Mouse (Mus musculus) heart, postnatal 25 days (tissue): Measurements from ENCODE around the gene Pim3. TPM values are rescaled to one million over a fixed set of nuclear protein-coding genes. Genes with fewer than 3 reads are reported as not detected.

Source experiments
- DNase-seq: peaks from one replicate; pipeline ENCODE4 v3.0.0; 2022; ENCODE audit warnings: low spot score
- intact Hi-C: fragments of 180-260 bp; cut with DNase I; formaldehyde crosslinking; loops from one replicate; pipeline ENCODE4 v1.15.1; 2025
- total RNA-seq, 2 experiments: library from RNA; stranded (reverse); gene quantifications; 2 replicates each; pipeline ENCODE4 v1.2.3; 2021

Pim3 gene
- total RNA-seq, 2 experiments from 2014 or later: 86.8 to 98.2 TPM

GRCm38 (mm10) chr15:88896341-88896980, 34.5 kb downstream of the Pim3 start:
- DNase-seq: no peak
- intact Hi-C loops: no loop called here

- intact Hi-C loops: no loop called here
- no peak for DNase-seq
Measured at GRCm38 (mm10) chr15:88902200-88902875, 40.4 kb downstream of the Pim3 start.

GRCm38 (mm10) chr15:88903086-88903485, 41.1 kb downstream of the Pim3 start:
- intact Hi-C loops: no loop called here
- DNase-seq: no peak

- intact Hi-C loops: no loop called here
- no peak for DNase-seq
Measured at GRCm38 (mm10) chr15:88904056-88904811, 42.2 kb downstream of the Pim3 start.

- intact Hi-C loops: no loop called here
- no peak for DNase-seq
Measured at GRCm38 (mm10) chr15:88906347-88906746, 44.4 kb downstream of the Pim3 start.

- intact Hi-C loops: no loop called here
- DNase-seq: no peak
Measured at GRCm38 (mm10) chr15:88915046-88915445, 53.1 kb downstream of the Pim3 start.

Other genes starting within 250 kb of the Pim3 start
- 10 to 100 TPM; 29.3 to 31.9 TPM for gene Brd1, start 128.0 kb upstream of the Pim3 start, total RNA-seq
- gene Zbed4, start 110.5 kb upstream of the Pim3 start, total RNA-seq: 1 to 10 TPM; 8.1 to 8.8 TPM
- gene Alg12, start 42.9 kb upstream of the Pim3 start, total RNA-seq: 10 to 100 TPM; 10.7 TPM
- gene Creld2, start 42.5 kb upstream of the Pim3 start, total RNA-seq: 10 to 100 TPM; 24.7 to 27.3 TPM
- gene Ttll8, start 92.2 kb downstream of the Pim3 start, total RNA-seq: not detected
- gene Mlc1, start 116.8 kb downstream of the Pim3 start, total RNA-seq: not detected
- 10 to 100 TPM; 76.7 to 85.6 TPM for gene Mov10l1, start 120.7 kb downstream of the Pim3 start, total RNA-seq
- 1 to 10 TPM; 1.4 to 1.6 TPM for gene Panx2, start 197.5 kb downstream of the Pim3 start, total RNA-seq
- gene Trabd, start 212.9 kb downstream of the Pim3 start, total RNA-seq: 10 to 100 TPM; 44.2 to 45.5 TPM
- gene Selenoo, start 226.9 kb downstream of the Pim3 start, total RNA-seq: 10 to 100 TPM; 15.1 to 15.2 TPM